8 mouse cellular contexts compared by ENCODE assay signal in the genomic region with DNA sequence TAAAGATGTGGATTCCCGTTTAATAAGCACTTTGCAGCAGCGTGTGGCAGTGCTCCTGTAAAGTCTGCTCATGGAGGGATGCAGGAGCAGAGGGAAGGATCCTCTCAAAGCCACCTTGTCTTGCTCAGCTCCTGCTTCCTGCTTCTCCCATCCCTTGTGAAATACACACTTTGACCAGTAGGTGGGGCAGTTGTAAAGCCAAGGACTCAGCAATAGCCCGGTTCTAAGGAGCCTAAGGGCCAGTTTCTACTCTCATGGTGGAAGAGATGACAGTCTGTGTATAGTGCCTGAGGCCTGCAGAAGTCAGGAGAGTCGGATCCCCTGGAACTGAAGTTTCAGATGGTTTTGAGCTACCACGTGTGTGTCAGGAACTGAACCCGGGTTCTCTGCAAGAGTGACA.
DNase-seq lines count a peak whose midpoint lies in the region; ATAC-seq and TF ChIP-seq lines count a peak whose summit lies in the region.

No protein-coding gene starts in this region.

- WGBS in liver, embryonic 14.5 days (ENCODE audit: insufficient replicate concordance): 15% methylated on average over 6 of the region's 6 CpGs

- H3K4me2 ChIP-seq in liver, embryonic 14.5 days (ENCODE audit: low read depth): no peak overlapping the region

- no peaks in the 10 kb centered on the region for H3K27me3 ChIP-seq in liver, embryonic 14.5 days (ENCODE audit: control insufficient read depth, insufficient read depth, low read length)

- H3K9me3 ChIP-seq in liver, embryonic 14.5 days (ENCODE audit: control insufficient read depth, low read length): no peaks in the 10 kb centered on the region

- no peak for TF ChIP-seq POLR2A in cortical plate, adult 2 months (IDR thresholded peaks at IDR 0.05; ENCODE audit: extremely low read depth, insufficient read depth, low read length)

- ATAC-seq in liver, embryonic 14.5 days (ENCODE audit: insufficient read depth): no peak

- no peak overlapping the region for H3K9ac ChIP-seq in liver, embryonic 14.5 days (replicated peaks)

- no peaks in the 10 kb centered on the region for H3K36me3 ChIP-seq in liver, embryonic 14.5 days (replicated peaks; ENCODE audit: control insufficient read depth, insufficient read depth, low read depth)

- no peak overlapping the region for H3K4me3 ChIP-seq in cortical plate, adult 2 months (ENCODE audit: insufficient read depth, low read length)
- no peak overlapping the region for H3K4me3 ChIP-seq in liver, embryonic 14.5 days (ENCODE audit: insufficient read depth in 1 of 2, low read depth in 2 of 2, low read length in 2 of 2)

- TF ChIP-seq EP300 in liver, embryonic 14.5 days (IDR thresholded peaks at IDR 0.05; ENCODE audit: low read depth): no peak

- TF ChIP-seq CTCF in cortical plate, adult 2 months (IDR thresholded peaks at IDR 0.05; ENCODE audit: extremely low read depth, insufficient read depth, low read length): peak; percentile 92
- TF ChIP-seq CTCF in liver, embryonic 14.5 days (IDR thresholded peaks at IDR 0.05; ENCODE audit: low read depth): peak; percentile 85

- peak; percentile 82 for DNase-seq in 416B (ENCODE audit: low read depth)
- peak; percentile 50 to 87 for DNase-seq in adrenal gland, adult (ENCODE audit: inconsistent age in 2 of 2, low spot score in 1 of 2)
- DNase-seq in gastrocnemius, postnatal 10 days: peak; percentile 67
- peak; percentile 78 for DNase-seq in kidney, postnatal 14 days
- peak; percentile 6 to 23 (median 11) for DNase-seq in liver, embryonic 14.5 days (ENCODE audit: low read depth in 3 of 3, low spot score in 3 of 3)
- DNase-seq in ovary, postnatal 36 days (ENCODE audit: low spot score): peak; percentile 15
- DNase-seq in urinary bladder, postnatal 25 days (ENCODE audit: low spot score): peak; percentile 61

- no peak overlapping the region for H3K27ac ChIP-seq in cortical plate, adult 2 months (ENCODE audit: insufficient read depth, low read length)
- no peak overlapping the region for H3K27ac ChIP-seq in liver, embryonic 14.5 days

- no peaks in the 10 kb centered on the region for H3K4me1 ChIP-seq in cortical plate, adult 2 months (ENCODE audit: control insufficient read depth, insufficient read depth, low read length)
- H3K4me1 ChIP-seq in liver, embryonic 14.5 days (replicated peaks; ENCODE audit: control insufficient read depth in 2 of 2, insufficient read depth in 2 of 2, low read length in 1 of 2): no peaks in the 10 kb centered on the region

Comparison
In these comparisons a context has a peak if more than half of its experiments do, and no peak if none do; other contexts are left out.
1. DNase-seq: peak in every context shown above with its lines; median percentile 82 in 416B; 78 in kidney, postnatal 14 days; 68 in adrenal gland, adult; 67 in gastrocnemius, postnatal 10 days; 61 in urinary bladder, postnatal 25 days; 15 in ovary, postnatal 36 days; 11 in liver, embryonic 14.5 days.